Mouse (Mus musculus) E14TG2a.4 (cell line): Measurements from ENCODE around the gene Zfp991.
"Not testable (repeated sequence)": the region's sequence is repeated elsewhere in the genome, so short reads cannot be mapped to it uniquely, and the experiment has no call there.

Experiments used
- CTCF ChIP-seq: conservative IDR thresholded peaks from 2 replicates; pipeline ENCODE4 v1.5.1; 2014; ENCODE audit warnings: low read length
- NANOG ChIP-seq: IDR thresholded peaks from 2 replicates; pipeline ENCODE4 v1.6.1; 2014; ENCODE audit warnings: borderline replicate concordance, low read length, mixed read lengths
- POU5F1 ChIP-seq: IDR thresholded peaks from 2 replicates; pipeline ENCODE4 v1.6.1; 2014; ENCODE audit warnings: low read length, borderline replicate concordance

- not testable (repeated sequence) for TF ChIP-seq CTCF, NANOG, POU5F1
These were observed 92.1 kb downstream of the Zfp991 start for GRCm38 (mm10) chr4:147223778-147224435.
